Mouse (Mus musculus): ENCODE measurements around the gene Fbxw26.
"Not testable (repeated sequence)": the region's sequence is repeated elsewhere in the genome, so short reads cannot be mapped to it uniquely, and the experiment has no call there.

The Fbxw26 gene

GRCm38 (mm10) chr9:109745989-109746388 lies at the start of gene Fbxw26:
Fbxw26 (minus strand) TSS chr9:109746089.
- DNase-seq = not testable (repeated sequence)

- no peak for DNase-seq
Observed at GRCm38 (mm10) chr9:109795221-109795620, 49.3 kb upstream of the Fbxw26 start.

- not testable (repeated sequence) for DNase-seq
Observed at GRCm38 (mm10) chr9:109790570-109790969, 44.7 kb upstream of the Fbxw26 start, which contains the start of gene Fbxw27. Fbxw27 (minus strand) TSS chr9:109790670.

GRCm38 (mm10) chr9:109766841-109767240 lies 21.0 kb upstream of the Fbxw26 start:
- not testable (repeated sequence) for DNase-seq

GRCm38 (mm10) chr9:109702600-109702999 lies 43.3 kb downstream of the Fbxw26 start, which contains the start of gene Fbxw18:
Fbxw18 (minus strand) TSS chr9:109702700.
- not testable (repeated sequence) for DNase-seq

- DNase-seq = peak; percentile 28
Observed at GRCm38 (mm10) chr9:109685299-109685698, 60.6 kb downstream of the Fbxw26 start.
